Mouse (Mus musculus): ENCODE data around the gene Ell2.

Ell2 gene

GRCm38 (mm10) chr13:75733594-75734161, 27.1 kb downstream of the Ell2 start:
- no peak for DNase-seq

GRCm38 (mm10) chr13:75734231-75734630, 27.7 kb downstream of the Ell2 start:
- no peak for DNase-seq

DNA sequence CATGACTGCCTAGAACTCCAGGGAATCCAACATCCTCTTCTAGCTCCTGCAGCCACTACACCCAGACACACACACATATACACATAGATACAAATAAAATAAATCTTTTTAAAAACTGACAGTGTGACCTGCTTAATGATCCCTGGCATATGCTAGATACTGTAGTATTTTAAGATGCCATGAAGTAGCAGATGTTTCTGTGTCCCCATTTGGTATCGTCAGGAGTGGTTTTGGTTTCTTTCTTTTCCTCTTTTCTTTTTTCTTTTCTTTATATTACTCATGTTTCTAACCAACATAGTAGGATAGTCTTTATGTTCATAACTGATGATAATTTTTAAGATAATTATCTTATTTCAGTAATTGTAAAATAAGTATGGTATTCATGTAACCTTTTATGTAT, 29.0 kb downstream of the Ell2 start:
- DNase-seq, result no peak

DNA sequence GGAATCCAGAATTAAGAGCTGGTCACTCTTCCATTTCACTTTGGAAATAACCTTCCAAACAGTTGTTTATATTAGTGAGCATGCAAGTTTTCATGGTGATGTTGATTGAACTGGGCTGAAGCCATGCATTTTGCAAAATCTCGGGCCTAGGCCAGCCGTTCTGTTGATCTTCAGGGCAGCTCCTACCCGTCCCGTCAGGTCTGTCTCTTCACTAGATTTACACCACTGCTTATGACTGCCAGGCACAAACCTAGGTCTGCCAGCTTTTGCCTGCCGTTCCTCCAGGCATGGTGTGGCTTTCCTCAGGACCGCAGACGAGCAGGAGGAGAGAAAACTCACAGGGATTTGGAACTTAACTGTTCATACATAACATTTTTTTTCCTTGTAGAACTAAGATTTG, 31.4 kb downstream of the Ell2 start:
- DNase-seq, result no peak

DNA sequence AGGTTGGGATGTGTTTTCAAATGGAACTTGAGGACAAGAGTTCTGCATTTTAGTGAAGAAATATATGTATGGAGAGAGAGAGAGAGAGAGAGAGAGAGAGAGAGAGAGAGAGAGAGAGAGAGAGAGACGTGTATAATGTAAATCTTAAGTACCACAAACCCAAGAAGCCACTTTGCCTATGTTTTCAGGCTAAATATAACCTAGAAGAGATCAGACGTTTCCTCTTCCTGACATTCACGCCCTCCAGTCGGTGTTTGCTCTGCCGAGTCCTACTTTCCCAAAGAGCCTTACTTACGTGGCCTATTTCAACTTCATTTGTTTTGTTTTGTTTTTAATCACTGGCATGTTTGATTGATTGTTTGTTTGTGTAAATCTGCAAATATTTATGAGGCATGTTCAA, 32.0 kb downstream of the Ell2 start:
- DNase-seq, result no peak

- no peak for DNase-seq
Observed at GRCm38 (mm10) chr13:75738957-75739356, 32.4 kb downstream of the Ell2 start.

GRCm38 (mm10) chr13:75740018-75740417, 33.5 kb downstream of the Ell2 start:
- no peak for DNase-seq

DNA sequence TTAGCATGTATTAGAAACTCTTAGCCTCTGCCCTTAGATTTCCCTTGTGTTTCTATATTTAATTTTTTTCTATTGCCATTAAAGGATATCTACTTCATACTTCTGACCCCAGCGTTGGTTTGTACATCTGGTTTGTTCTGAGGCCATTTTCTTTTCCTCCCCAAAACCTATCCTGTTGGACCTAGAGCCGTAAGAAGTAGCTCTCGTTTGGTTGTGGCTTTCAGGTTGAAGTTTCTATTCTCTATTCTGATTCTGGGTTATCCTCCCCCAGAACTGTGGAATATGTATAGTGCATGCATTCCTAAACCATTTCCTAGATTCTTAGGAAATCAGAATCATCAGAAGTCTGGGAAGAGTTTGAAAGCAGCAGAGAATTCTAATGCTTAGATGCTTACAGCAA, 34.6 kb downstream of the Ell2 start:
- DNase-seq, result no peak

- DNase-seq, result no peak
Observed at GRCm38 (mm10) chr13:75741736-75742729, 35.5 kb downstream of the Ell2 start.

DNA sequence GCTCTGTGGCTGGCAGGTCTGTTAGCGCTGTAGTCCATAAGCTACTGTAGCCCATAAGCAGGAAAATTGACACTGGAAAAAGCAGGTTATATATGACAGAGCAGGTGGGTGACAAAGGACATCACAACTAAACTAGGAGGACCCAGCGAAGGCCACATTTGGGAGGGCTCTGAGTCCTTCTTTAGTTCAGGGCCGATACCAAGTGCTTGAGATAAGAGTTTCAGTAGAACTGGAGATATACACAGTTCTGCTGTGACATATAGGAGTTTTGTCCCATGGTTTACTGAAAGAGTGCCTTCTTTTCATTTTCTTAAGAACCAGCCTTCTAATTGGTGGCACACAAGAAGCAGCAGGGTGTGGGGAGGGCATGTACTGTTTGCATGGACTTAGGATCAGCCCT, 36.4 kb downstream of the Ell2 start:
- no peak for DNase-seq

DNA sequence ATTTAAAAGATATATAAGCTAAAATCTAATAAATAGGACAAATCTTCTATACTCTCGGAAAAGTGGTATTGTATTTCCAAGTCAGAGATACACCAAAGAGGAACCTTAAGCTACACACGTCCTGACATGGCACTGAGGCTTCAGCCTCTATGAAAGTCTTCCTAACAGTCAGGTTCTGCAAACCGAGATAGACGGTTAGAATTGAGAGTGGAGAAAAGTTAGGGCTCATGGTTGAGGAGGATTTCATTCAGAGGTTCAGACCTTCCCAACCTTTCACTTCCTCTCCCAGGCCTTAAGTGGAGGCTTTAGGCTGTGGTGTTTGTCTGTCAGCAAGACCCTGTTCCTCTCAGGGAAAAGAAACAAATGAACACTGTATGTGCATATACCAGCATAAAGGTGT, 37.5 kb downstream of the Ell2 start:
- DNase-seq, result no peak

DNA sequence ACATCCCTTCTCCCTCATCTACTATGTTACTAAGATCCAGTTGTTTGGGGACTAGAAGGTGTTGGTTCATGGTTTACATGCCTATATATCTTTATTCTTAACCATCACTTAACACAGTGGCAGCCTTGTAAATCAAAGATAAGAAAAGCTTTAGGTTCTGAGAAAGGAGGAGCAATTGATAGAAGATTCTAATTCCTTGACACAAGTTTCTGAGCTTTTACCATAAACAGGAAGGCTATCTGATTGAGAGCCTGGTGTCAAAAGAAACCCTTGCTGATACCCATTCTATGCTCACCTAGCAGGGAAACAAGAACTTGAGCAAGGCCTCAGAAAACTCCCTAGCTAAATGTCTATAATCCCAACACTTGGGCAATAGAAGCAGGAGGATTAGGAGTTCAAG, 38.8 kb downstream of the Ell2 start:
- DNase-seq, result no peak

DNA sequence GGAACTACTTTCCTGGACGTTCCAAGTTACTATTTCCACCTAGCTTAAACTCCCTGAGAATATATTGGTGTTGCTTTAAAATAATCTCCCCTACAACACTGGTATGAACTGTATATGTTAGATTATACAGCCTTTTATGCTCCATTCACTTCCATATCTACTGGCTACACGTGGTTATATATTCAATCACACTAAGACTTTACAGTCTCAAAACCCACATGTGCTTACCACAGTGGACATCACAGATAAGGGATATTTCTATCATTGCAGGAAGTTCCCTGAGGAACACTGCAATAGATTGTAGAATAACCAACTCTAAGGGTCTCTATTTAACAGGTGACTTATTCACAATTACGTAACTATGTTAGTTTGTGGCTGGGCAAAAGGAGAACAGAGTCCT, 40.7 kb downstream of the Ell2 start:
- no peak for DNase-seq

DNA sequence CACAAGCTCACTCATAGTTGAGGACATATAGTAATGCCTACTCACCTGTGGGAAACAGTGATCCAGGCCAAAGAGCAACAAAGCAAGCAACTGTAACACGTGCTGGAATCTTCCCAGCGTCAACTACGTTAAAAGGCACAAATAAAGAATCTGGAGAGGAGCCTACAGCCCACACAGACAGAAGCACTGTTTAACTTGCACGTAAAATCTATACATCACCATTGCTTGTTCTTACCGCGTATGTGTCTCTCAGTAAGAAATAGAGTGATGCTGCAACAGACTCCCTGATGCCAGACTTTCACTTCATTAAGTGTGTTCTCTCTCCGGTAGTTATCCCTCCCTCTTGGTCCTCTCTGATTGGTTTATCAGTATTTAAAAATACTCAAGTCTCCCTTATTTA, 42.1 kb downstream of the Ell2 start:
- no peak for DNase-seq

DNA sequence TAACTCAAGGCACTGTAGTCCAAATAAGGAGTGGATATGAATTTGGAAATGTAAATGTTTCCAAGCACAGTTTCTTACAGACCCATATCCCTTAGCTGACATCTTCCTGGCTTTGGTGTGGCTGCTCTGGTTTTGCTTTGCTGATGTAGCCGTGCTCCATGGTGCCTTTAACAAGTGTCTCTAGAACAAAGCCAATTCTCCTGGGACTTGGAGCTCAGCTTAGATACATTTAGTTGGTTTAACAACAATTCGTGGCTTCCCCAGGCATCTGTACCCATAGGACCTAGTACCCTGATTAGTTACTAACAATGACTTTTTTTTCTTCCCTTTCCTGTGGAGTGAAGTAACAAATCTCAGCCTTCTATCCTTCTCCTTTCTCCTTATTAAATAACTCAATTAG, 44.2 kb downstream of the Ell2 start:
- DNase-seq, result no peak

DNA sequence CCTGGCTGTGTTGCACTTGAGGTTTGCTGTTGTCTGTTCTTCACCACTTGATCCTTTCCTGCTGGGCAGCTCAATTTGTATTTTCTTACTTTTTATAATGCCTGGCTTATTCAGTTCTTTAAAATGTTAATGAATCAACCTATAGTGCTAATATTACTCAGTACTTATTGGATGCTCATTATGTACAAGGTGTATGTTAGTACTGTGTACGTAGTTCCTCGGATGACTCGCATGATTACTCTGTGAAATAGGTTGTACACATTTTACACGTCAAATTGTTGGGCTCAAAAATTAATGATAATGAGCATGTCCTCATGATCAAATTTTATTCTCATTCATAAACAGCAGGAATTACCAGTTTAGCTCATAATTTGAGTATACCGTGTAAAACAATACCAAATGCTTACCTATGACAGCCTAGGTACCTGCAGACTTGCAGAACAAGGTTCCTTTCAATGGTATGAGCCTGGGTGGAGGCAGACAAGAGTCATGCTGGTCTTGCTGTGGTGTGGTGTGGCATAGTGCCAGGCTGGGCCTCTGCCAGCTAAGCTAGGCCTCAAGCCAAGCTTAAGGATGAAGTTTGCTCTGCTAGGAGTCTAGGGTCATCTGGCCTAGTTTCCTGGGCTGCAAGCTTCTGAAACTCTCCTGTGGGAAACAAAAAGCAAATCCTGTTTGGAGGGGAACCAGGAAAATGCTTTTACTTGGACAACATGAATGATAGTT, 45.8 kb downstream of the Ell2 start:
- DNase-seq, result no peak

GRCm38 (mm10) chr13:75754398-75754797, 47.8 kb downstream of the Ell2 start:
- DNase-seq, result no peak

- no peak for DNase-seq
Observed at GRCm38 (mm10) chr13:75760859-75761548, 54.4 kb downstream of the Ell2 start.

DNA sequence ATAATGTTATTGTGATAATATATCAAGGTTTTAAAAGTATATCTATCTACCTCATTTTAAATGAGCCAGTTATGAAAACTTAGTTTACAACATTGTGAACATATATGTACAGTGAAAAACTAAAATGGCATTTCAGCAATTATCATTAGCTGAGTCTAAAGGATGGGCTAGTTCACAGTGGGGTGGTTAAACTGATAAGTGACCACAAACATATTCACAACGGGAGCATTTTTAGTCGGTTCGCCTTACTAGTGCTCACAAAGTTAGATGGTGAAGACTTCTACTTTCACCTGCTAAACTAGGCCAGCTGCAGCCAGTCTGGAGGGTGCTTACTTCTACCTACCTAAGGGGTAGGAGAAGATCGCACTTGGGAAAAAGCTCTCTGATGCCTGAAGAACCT, 56.2 kb downstream of the Ell2 start:
- DNase-seq, result no peak

GRCm38 (mm10) chr13:75763280-75763679, 56.7 kb downstream of the Ell2 start:
- DNase-seq, result no peak

DNA sequence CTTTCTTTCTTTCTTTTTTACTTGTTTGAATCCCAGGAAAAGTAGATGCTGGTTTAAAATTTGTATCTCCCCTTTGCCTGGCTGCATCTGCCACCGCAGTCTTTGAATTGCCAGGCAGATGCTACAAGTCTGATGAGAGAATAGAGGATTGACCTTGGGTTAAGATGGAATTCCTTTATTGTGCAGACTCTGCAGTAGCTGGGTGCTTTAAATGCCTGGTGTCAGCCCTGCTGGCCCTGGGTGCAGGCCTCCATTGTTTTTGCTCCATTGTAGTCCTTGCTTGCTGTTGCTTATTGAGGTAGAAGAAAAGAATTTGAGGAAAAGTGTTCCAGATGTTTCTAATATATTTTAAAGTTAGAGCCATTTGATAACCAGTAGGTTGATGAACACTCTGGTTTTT, 59.2 kb downstream of the Ell2 start:
- DNase-seq, result no peak

DNA sequence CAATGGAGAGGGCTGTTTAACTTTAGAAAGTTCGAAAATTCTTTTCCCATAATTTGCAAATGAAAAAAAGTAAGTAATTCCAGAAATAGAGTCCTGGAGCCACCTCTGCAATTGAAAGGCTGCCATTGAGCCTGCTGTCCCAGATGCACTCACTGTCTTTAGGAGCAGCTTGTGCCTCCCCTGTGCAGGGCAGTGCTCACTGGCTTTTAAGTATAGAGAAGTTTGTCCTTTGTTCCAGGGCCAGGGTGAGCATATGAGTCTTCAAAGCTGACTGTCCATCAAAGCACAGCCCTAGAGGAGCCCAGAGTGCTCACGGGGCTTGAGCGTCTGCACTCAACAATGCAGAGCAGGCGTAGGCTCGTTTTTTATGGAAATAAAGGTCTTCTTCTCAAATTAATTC, 59.7 kb downstream of the Ell2 start:
- no peak for DNase-seq

DNA sequence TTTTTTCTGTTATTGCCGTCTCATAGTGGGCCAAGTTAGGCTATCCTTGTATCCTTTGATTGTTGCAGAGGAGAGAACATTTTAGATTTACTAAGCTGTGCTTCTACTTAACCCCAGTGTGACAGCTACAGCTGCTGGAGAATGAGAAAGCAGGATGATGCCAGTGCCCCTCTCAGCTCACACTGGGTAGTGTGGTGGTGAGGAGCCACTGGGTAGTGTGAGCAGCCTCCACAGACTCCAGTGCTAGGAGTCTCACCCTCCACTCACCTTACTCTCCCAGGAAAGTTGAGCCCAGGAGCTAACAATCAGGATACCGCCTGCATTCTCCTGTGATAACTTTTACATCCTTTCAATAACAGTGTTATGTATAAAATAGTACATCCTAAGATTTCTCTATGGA, 60.4 kb downstream of the Ell2 start:
- no peak for DNase-seq

Data from B cell, adult 2 months (primary cell).